ENCODE assay signal across 23 mouse cellular contexts in genomic region chr13:75727932-75728331, GRCm38 (mm10). TPM values are rescaled to one million over a fixed set of nuclear protein-coding genes. Genes with fewer than 3 reads are reported as not detected.
DNase-seq lines count a peak whose midpoint lies in the region; ATAC-seq and TF ChIP-seq lines count a peak whose summit lies in the region.
"Had no signal": no experiment of that assay in that cellular context is flagged by ENCODE, and none has a peak within 500 bp of the region (broad histone marks: within the 10 kb centered on the region; RNA-seq: fewer than 3 reads in every experiment).

No protein-coding gene starts in this region.

- no peaks in the 10 kb centered on the region for H3K27me3 ChIP-seq in heart, embryonic 11.5 days (ENCODE audit: control insufficient read depth, insufficient read depth, low read length)
- H3K27me3 ChIP-seq in MEL (ENCODE audit: control insufficient read depth in 1 of 2, insufficient read depth in 2 of 2, low read length in 2 of 2), result no peaks in the 10 kb centered on the region
- no peaks in the 10 kb centered on the region for H3K27me3 ChIP-seq in liver, embryonic 13.5 days
- no peaks in the 10 kb centered on the region for H3K27me3 ChIP-seq in liver, postnatal 0 days (ENCODE audit: insufficient read depth, low read length)
- no peaks in the 10 kb centered on the region for H3K27me3 ChIP-seq in forebrain, embryonic 11.5 days (ENCODE audit: control insufficient read depth, insufficient read depth, low read length)
- H3K27me3 ChIP-seq: embryonic facial prominence, embryonic 13.5 days; forebrain, embryonic 15.5 days; heart, embryonic 13.5 days; hindbrain, embryonic 12.5 days had no signal

- TF ChIP-seq EP300 in MEL (IDR thresholded peaks at IDR 0.05; ENCODE audit: low read depth in 1 of 2, low read length in 2 of 2), result peak in 1 of 2 experiments; percentile 54; a peak in 1 of 4 replicates
- TF ChIP-seq EP300 in liver, postnatal 0 days (IDR thresholded peaks at IDR 0.05; ENCODE audit: low read depth), result no peak

- H3K27ac ChIP-seq in heart, embryonic 11.5 days (ENCODE audit: low read depth, low read length), result 0 out of 2 replicates have a peak overlapping the region, but pooled peaks have one; percentile 35
- H3K27ac ChIP-seq in MEL (ENCODE audit: control insufficient read depth, low read depth, low read length), result no peak overlapping the region
- peak overlapping the region; percentile 91 for H3K27ac ChIP-seq in liver, embryonic 13.5 days
- H3K27ac ChIP-seq in liver, postnatal 0 days (ENCODE audit: low read depth), result peak overlapping the region; percentile 29; the same call in 1 of the 2 replicates
- no peak overlapping the region for H3K27ac ChIP-seq in forebrain, embryonic 11.5 days (ENCODE audit: low read depth, low read length)
- H3K27ac ChIP-seq: embryonic facial prominence, embryonic 13.5 days; forebrain, embryonic 10.5 days; forebrain, embryonic 15.5 days; heart, adult 2 months; heart, embryonic 13.5 days; hindbrain, embryonic 12.5 days had no signal

- no peak for TF ChIP-seq CTCF in MEL (IDR thresholded peaks at IDR 0.05 in 2 of 3, conservative IDR thresholded peaks at IDR 0.05 in 1 of 3; ENCODE audit: control insufficient read depth in 1 of 3, insufficient read depth in 1 of 3, low read depth in 2 of 3, low read length in 3 of 3, poor library complexity in 1 of 3, severe bottlenecking in 1 of 3)
- TF ChIP-seq CTCF in liver, postnatal 0 days (IDR thresholded peaks at IDR 0.05; ENCODE audit: low read depth), result no peak

- no peak for ATAC-seq in heart, embryonic 11.5 days (replicated peaks; ENCODE audit: insufficient number of reproducible peaks, low FRiP score, low TSS enrichment)
- ATAC-seq in liver, embryonic 13.5 days (ENCODE audit: low read depth), result peak; percentile 61
- ATAC-seq in liver, postnatal 0 days, result no peak
- ATAC-seq in forebrain, embryonic 11.5 days (replicated peaks; ENCODE audit: low FRiP score), result no peak
- ATAC-seq: forebrain, embryonic 15.5 days; hindbrain, embryonic 16.5 days; inflammation-experienced regulatory T-cells, adult 6 months had no signal

- DNase-seq in heart, adult 9 months (ENCODE audit: low spot score in 2 of 2), result no peak
- DNase-seq in MEL (ENCODE audit: low read depth, low spot score), result no peak
- no peak for DNase-seq in liver, embryonic 13.5 days
- no peak for DNase-seq in liver, postnatal 0 days
- no peak for DNase-seq in kidney, postnatal 4 days
- DNase-seq in forebrain, embryonic 11.5 days (ENCODE audit: low spot score), result no peak
- no peak for DNase-seq in adrenal gland, postnatal 36 days
- DNase-seq: adrenal gland, adult 2 months; adrenal gland, postnatal 25 days; cerebellum, adult 11 months; cerebellum, adult 8-10 months; cerebellum, postnatal 14 days; gastrocnemius, postnatal 14 days; heart, adult 2 months; heart, postnatal 4 days had no signal

- no peak overlapping the region for H3K4me2 ChIP-seq in heart, embryonic 11.5 days
- H3K4me2 ChIP-seq in liver, embryonic 13.5 days, result peak overlapping the region; percentile 35; the same call in 1 of the 2 replicates
- H3K4me2 ChIP-seq in liver, postnatal 0 days (ENCODE audit: low read depth, low read length), result no peak overlapping the region
- H3K4me2 ChIP-seq in forebrain, embryonic 11.5 days (ENCODE audit: low read depth, low read length, severe bottlenecking), result no peak overlapping the region
- H3K4me2 ChIP-seq: embryonic facial prominence, embryonic 13.5 days; forebrain, embryonic 15.5 days; heart, embryonic 13.5 days; hindbrain, embryonic 12.5 days had no signal

- 0 out of 2 replicates have a peak, but pooled peaks cover 2% of the 10 kb centered on the region for H3K4me1 ChIP-seq in heart, embryonic 11.5 days (ENCODE audit: control insufficient read depth, insufficient read depth, low read length)
- peaks cover 16 to 34% of the 10 kb centered on the region in 2 experiments for H3K4me1 ChIP-seq in MEL (ENCODE audit: control insufficient read depth in 1 of 2, insufficient read depth in 2 of 2, low read length in 2 of 2)
- H3K4me1 ChIP-seq in liver, embryonic 13.5 days (replicated peaks), result peaks cover 86% of the 10 kb centered on the region
- H3K4me1 ChIP-seq in liver, postnatal 0 days (ENCODE audit: insufficient read depth), result peaks cover 30% of the 10 kb centered on the region
- H3K4me1 ChIP-seq in forebrain, embryonic 11.5 days (replicated peaks; ENCODE audit: control insufficient read depth, insufficient read depth, low read length), result no peaks in the 10 kb centered on the region
- H3K4me1 ChIP-seq: forebrain, embryonic 15.5 days had no signal

- peaks cover 6% of the 10 kb centered on the region for H3K79me2 ChIP-seq in MEL (ENCODE audit: control insufficient read depth, insufficient read depth, low read length, poor library complexity)

- TF ChIP-seq RAD21 in MEL (IDR thresholded peaks at IDR 0.05; ENCODE audit: low read depth, low read length), result no peak

- H3K4me3 ChIP-seq in heart, embryonic 11.5 days (ENCODE audit: low read depth, low read length), result no peak overlapping the region
- H3K4me3 ChIP-seq in MEL (ENCODE audit: control insufficient read depth in 1 of 2, insufficient read depth in 1 of 2, low read depth in 2 of 2, low read length in 2 of 2), result no peak overlapping the region
- no peak overlapping the region for H3K4me3 ChIP-seq in liver, embryonic 13.5 days (replicated peaks)
- no peak overlapping the region for H3K4me3 ChIP-seq in liver, postnatal 0 days (ENCODE audit: low read depth, low read length)
- no peak overlapping the region for H3K4me3 ChIP-seq in forebrain, embryonic 11.5 days (ENCODE audit: low read depth, low read length)
- H3K4me3 ChIP-seq: embryonic facial prominence, embryonic 13.5 days; forebrain, embryonic 10.5 days; forebrain, embryonic 15.5 days; heart, adult 2 months; heart, embryonic 13.5 days; hindbrain, embryonic 12.5 days had no signal

- TF ChIP-seq POLR2A in MEL (IDR thresholded peaks at IDR 0.05; ENCODE audit: control insufficient read depth in 1 of 2, insufficient read depth in 1 of 2, low read depth in 1 of 2, low read length in 2 of 2, poor library complexity in 1 of 2), result no peak

- no peaks in the 10 kb centered on the region for H3K9me3 ChIP-seq in heart, embryonic 11.5 days (replicated peaks; ENCODE audit: control insufficient read depth, low read length)
- no peaks in the 10 kb centered on the region for H3K9me3 ChIP-seq in MEL (replicated peaks; ENCODE audit: insufficient read depth, low read length)
- no peaks in the 10 kb centered on the region for H3K9me3 ChIP-seq in liver, embryonic 13.5 days (replicated peaks)
- H3K9me3 ChIP-seq in liver, postnatal 0 days (ENCODE audit: low read length), result no peaks in the 10 kb centered on the region
- no peaks in the 10 kb centered on the region for H3K9me3 ChIP-seq in forebrain, embryonic 11.5 days (ENCODE audit: control insufficient read depth, low read length)
- H3K9me3 ChIP-seq: embryonic facial prominence, embryonic 13.5 days; forebrain, embryonic 10.5 days; forebrain, embryonic 15.5 days; heart, embryonic 13.5 days; hindbrain, embryonic 12.5 days had no signal

- 78% methylated on average over 1 of the region's 1 CpGs for WGBS in heart, embryonic 11.5 days (ENCODE audit: insufficient replicate concordance)
- WGBS in liver, embryonic 13.5 days (ENCODE audit: insufficient replicate concordance), result 58% methylated on average over 1 of the region's 1 CpGs
- 70% methylated on average over 1 of the region's 1 CpGs for WGBS in liver, postnatal 0 days (ENCODE audit: insufficient replicate concordance)
- 85% methylated on average over 1 of the region's 1 CpGs for WGBS in forebrain, embryonic 11.5 days

- no peaks in the 10 kb centered on the region for H3K36me3 ChIP-seq in heart, embryonic 11.5 days (ENCODE audit: control insufficient read depth, insufficient read depth, low read length)
- H3K36me3 ChIP-seq in MEL (ENCODE audit: control insufficient read depth in 1 of 2, insufficient read depth in 2 of 2, low read length in 2 of 2), result peaks cover 2 to 50% of the 10 kb centered on the region in 2 experiments; a peak in 3 of 4 replicates
- peaks cover 43% of the 10 kb centered on the region for H3K36me3 ChIP-seq in liver, embryonic 13.5 days
- H3K36me3 ChIP-seq in liver, postnatal 0 days (replicated peaks; ENCODE audit: insufficient read depth, low read length), result peaks cover 19% of the 10 kb centered on the region
- no peaks in the 10 kb centered on the region for H3K36me3 ChIP-seq in forebrain, embryonic 11.5 days (ENCODE audit: control insufficient read depth, insufficient read depth, low read length)
- H3K36me3 ChIP-seq: embryonic facial prominence, embryonic 13.5 days; forebrain, embryonic 10.5 days; forebrain, embryonic 15.5 days; heart, embryonic 13.5 days; hindbrain, embryonic 12.5 days had no signal

- no peak overlapping the region for H3K9ac ChIP-seq in heart, embryonic 11.5 days (ENCODE audit: low read depth, low read length)
- H3K9ac ChIP-seq in MEL (ENCODE audit: control insufficient read depth, low read depth, low read length, poor library complexity, severe bottlenecking), result no peak overlapping the region
- peak overlapping the region; percentile 59; the same call in 1 of the 2 replicates for H3K9ac ChIP-seq in liver, embryonic 13.5 days
- H3K9ac ChIP-seq in liver, postnatal 0 days (replicated peaks), result no peak overlapping the region
- no peak overlapping the region for H3K9ac ChIP-seq in forebrain, embryonic 11.5 days (ENCODE audit: low read length)
- H3K9ac ChIP-seq: embryonic facial prominence, embryonic 13.5 days; forebrain, embryonic 15.5 days; heart, embryonic 13.5 days; hindbrain, embryonic 12.5 days had no signal

TF ChIP-seq in MEL, 35 proteins besides CTCF, POLR2A, EP300 and RAD21:
- TF ChIP-seq GATA1 (IDR thresholded peaks at IDR 0.05; ENCODE audit: low read depth, low read length) (0 out of 2 replicates have a peak, but pooled peaks have one; percentile 19), ZMIZ1 (IDR thresholded peaks at IDR 0.05; ENCODE audit: low read depth, low read length) (no peak), MXI1 (IDR thresholded peaks at IDR 0.05; ENCODE audit: low read depth, low read length) (no peak)

RNA-seq across cellular contexts. Expression of gene Ell2, which starts 21.4 kb away (rescaled TPM):
- 8.2 and 10.4 TPM in 2 replicates for polyA plus RNA-seq in heart, embryonic 11.5 days (2014; fragmentation: Nextera tagmentation; extraction: Ambion mirVana)
- total RNA-seq in MEL (2012; rRNA removed), result 25.0 and 27.7 TPM in 2 replicates
- 10 to 100 TPM; 52.5 to 77.1 TPM for polyA plus RNA-seq in MEL (2012; ENCODE audit: insufficient read depth in 1 of 2, insufficient read length in 2 of 2, low read depth in 1 of 2, low replicate concordance in 2 of 2, missing spikeins in 1 of 2)
- polyA plus RNA-seq in liver, embryonic 13.5 days (2015; fragmentation: Nextera tagmentation; extraction: Ambion mirVana), result 38.2 and 49.6 TPM in 2 replicates
- 12.1 and 13.7 TPM in 2 replicates for polyA plus RNA-seq in liver, postnatal 0 days (2015; fragmentation: Nextera tagmentation; extraction: Ambion mirVana)
- 3.3 and 3.5 TPM in 2 replicates for polyA plus RNA-seq in forebrain, embryonic 11.5 days (2014; fragmentation: Nextera tagmentation; extraction: Ambion mirVana)
- 100 to 1,000 TPM in 1 of 2 experiments, 10 to 100 TPM in 1; 69.7 to 116 TPM for total RNA-seq in adrenal gland, postnatal 36 days (2021)

Comparison
In these comparisons a context has a peak if more than half of its experiments do, and no peak if none do; other contexts are left out.
1. H3K27ac ChIP-seq: peak in heart, embryonic 11.5 days (single experiment), liver, embryonic 13.5 days (single experiment) and liver, postnatal 0 days (single experiment); none in MEL (single experiment) and forebrain, embryonic 11.5 days (single experiment).